Mouse (Mus musculus) hindbrain, embryonic 13.5 days (tissue): ENCODE data around the gene Duox1. TPM values are rescaled to one million over a fixed set of nuclear protein-coding genes. Genes with fewer than 3 reads are reported as not detected.

ENCODE experiments used
- ATAC-seq: fragments of 200-750 bp; cut with Nextera tagmentation; 2 replicates; pipeline ENCODE4 v1.8.0; 2017; ENCODE audit warnings: moderate TSS enrichment; ENCODE audit not compliant: low FRiP score
- H3K27ac ChIP-seq: fragments of 300-500 bp; sonication (generic); 2 replicates; pipeline ENCODE4 v1.5.1; 2015; ENCODE audit warnings: inconsistent platforms, mild to moderate bottlenecking, moderate library complexity
- H3K27me3 ChIP-seq: fragments of 300-500 bp; sonication (generic); 2 replicates; pipeline ENCODE4 v1.6.1; 2015; ENCODE audit warnings: mild to moderate bottlenecking, inconsistent platforms
- H3K36me3 ChIP-seq: fragments of 300-500 bp; sonication (generic); 2 replicates; pipeline ENCODE4 v1.6.1; 2015; ENCODE audit warnings: mild to moderate bottlenecking, inconsistent platforms
- H3K4me1 ChIP-seq: fragments of 300-500 bp; sonication (generic); replicated peaks from 2 replicates; pipeline ENCODE4 v1.6.1; 2015; ENCODE audit warnings: inconsistent platforms
- H3K4me2 ChIP-seq: fragments of 300-500 bp; sonication (generic); 2 replicates; pipeline ENCODE4 v1.6.1; 2015; ENCODE audit warnings: inconsistent platforms, mild to moderate bottlenecking, moderate library complexity
- H3K4me3 ChIP-seq: fragments of 300-500 bp; sonication (generic); 2 replicates; pipeline ENCODE4 v1.5.1; 2015; ENCODE audit warnings: mild to moderate bottlenecking, inconsistent platforms
- H3K9ac ChIP-seq: fragments of 300-500 bp; sonication (generic); 2 replicates; pipeline ENCODE4 v1.6.1; 2015; ENCODE audit warnings: mild to moderate bottlenecking, inconsistent platforms
- H3K9me3 ChIP-seq: fragments of 300-500 bp; sonication (generic); 2 replicates; pipeline ENCODE4 v1.6.1; 2016; ENCODE audit warnings: inconsistent platforms
- WGBS: fragments of 180-500 bp; shearing (Covaris S2); methylation state at CpG from one replicate; pipeline ENCODE4 v1.1.7; 2015; 5-methylcytosine and 5-hydroxymethylcytosine counted together
- polyA plus RNA-seq: library from polyadenylated mRNA; unstranded; fragments of >200 nt; fragmentation: Nextera tagmentation; extraction: Ambion mirVana; gene quantifications from 2 replicates; pipeline ENCODE4 v1.2.1, GENCODE M21; 2015

The Duox1 gene
- polyA plus RNA-seq, 1 experiment from 2014 or later = 0.16 TPM

DNA sequence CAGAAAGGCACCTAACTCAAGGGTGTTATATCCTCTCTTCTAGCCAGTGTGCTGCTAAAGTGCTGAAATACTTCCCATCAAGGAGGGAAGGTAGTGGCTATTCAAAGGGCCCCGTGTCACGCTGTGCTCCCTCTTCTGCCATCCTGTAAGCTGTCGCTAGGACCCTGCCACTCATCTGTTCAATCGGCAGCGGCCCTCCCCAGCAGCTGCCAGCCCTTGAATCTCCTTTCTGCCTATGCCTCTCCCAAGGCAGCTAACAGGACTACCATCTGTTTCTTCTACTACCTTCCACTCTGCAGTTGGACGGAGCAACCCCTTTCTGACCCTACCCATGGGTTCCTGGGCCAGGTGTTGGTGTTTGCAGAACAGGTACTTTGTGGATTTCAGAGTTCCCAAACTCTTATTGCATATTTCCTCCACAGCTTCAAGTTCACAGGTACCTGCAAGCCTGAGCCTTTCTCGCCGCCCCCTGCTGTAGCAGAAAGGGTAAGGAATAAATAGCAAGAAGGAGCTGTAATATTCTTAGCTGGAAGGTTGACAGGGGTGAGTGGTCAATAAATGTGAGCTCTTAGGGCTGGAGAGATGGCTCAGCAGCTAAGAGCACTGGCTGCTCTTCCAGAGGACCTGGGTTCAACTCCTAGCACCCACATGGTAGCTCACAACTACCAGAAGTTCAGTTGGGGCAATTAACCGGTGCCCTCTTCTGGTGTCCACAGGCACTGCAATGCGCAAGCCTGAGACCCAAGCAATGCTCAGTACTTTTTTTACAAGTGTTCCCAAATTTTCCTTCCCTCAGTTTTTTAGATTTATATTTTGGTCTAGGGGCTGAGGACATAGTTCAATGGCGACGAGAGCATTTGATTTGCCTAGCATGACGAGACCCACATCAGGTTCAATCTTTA, 47.4 kb downstream of the Duox1 start:
- Histone ChIP-seq H3K4me2 (no peak overlapping the region), H3K4me1 (peaks cover 51% of the 10 kb centered on the region), H3K9me3 (no peaks in the 10 kb centered on the region), H3K4me3 (no peak overlapping the region), H3K36me3 (peaks cover 30% of the 10 kb centered on the region), H3K27me3 (no peaks in the 10 kb centered on the region), H3K27ac (no peak overlapping the region), H3K9ac (no peak overlapping the region)
- 77% methylated on average over 13 of the region's 13 CpGs for WGBS
- no peak for ATAC-seq

DNA sequence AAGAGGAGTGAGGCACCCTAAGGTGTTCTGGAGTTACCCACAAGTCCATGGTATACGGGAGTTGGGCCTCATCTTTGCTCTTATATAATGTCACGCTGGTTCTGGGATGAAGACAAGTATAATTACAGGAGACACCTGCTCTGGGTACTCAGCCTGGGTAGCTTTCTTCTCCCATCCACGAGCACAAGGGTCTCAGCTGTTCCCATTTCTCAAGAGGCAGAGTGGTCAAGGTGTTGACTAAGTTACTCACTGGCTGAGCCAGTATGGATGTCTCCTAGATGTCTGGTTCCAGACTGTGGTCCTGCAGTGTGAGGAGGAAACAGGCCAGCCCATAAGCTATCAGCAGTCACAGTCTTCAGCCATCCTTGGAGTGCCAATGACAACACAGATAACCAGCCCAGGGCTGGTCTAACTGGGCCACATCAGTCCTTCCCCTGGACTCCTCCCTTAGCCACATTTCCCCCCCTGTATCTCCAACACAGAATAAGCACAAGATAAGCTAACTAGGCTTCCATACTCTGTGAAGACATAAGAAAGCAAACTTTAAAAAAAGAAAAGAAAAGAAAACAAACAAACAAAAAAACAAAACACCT, 49.0 kb downstream of the Duox1 start:
- H3K27me3 ChIP-seq = no peaks in the 10 kb centered on the region
- no peak overlapping the region for H3K9ac ChIP-seq
- H3K4me2 ChIP-seq = no peak overlapping the region
- no peak for ATAC-seq
- no peak overlapping the region for H3K4me3 ChIP-seq
- peaks cover 18% of the 10 kb centered on the region for H3K36me3 ChIP-seq
- WGBS = 93% methylated on average over 3 of the region's 3 CpGs
- peaks cover 56% of the 10 kb centered on the region for H3K4me1 ChIP-seq
- no peak overlapping the region for H3K27ac ChIP-seq
- no peaks in the 10 kb centered on the region for H3K9me3 ChIP-seq

DNA sequence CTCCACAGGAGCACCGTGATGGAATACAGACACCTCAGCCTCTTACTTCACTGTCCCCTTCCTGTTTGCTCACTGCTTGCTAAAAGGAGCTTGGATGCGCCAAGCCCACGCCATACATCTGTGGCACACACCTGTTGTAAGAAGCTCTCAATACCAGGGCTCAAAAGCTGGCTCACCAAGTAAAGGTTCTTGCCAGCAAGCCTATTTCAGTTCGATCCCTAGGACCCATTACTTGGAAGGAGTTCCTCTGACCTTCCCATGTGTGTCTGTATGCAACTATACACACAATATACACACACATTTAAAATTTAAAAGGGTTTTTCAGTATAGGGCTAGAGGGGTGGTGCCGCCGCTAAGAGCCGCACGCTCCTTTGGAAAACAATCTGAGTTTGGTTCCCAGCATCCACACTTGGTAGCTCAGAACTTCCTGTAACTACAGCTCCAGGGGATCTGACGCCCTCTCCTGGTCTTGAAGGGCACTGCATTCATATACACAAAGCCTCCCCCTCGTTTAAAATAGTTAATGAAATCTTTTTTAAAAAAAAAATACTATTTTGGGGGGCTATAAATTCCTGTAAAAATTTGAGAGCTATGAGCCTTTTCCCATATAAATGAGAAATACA, 49.9 kb downstream of the Duox1 start:
- Histone ChIP-seq H3K36me3 (peaks cover 14% of the 10 kb centered on the region), H3K4me3 (no peak overlapping the region), H3K27ac (peak overlapping the region; percentile 73; the same call in 1 of the 2 replicates), H3K9me3 (no peaks in the 10 kb centered on the region), H3K4me2 (peak overlapping the region; percentile 79; the same call in 1 of the 2 replicates), H3K9ac (no peak overlapping the region), H3K4me1 (peaks cover 59% of the 10 kb centered on the region), H3K27me3 (peaks cover 4% of the 10 kb centered on the region; the same call in 1 of the 2 replicates)
- ATAC-seq = no peak
- WGBS = 87% methylated on average over 10 of the region's 10 CpGs

DNA sequence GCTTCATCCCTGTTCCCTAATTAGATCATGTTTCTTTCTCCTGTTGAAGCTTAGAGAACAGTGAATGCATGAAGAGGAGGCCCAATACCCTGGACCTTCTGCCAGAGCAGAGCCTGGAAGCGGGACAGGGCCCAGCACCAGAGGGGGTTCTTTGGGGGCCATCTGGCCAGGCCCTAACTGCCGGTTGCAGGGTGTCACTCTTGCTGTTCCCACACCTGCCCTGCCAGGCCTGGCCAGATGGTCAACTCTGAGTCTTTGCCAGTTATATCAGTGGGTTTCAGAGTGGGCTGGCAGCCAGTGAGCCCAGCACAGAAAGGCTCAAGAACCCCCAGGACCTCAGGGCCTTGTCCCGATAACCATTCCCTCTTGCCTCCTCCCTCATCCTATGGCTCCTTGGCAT, 50.6 kb downstream of the Duox1 start:
- Histone ChIP-seq H3K9me3 (no peaks in the 10 kb centered on the region), H3K27me3 (peaks cover 4% of the 10 kb centered on the region; the same call in 1 of the 2 replicates), H3K9ac (peak overlapping the region; percentile 95; the same call in 1 of the 2 replicates), H3K4me3 (peak overlapping the region; percentile 95), H3K4me2 (peak overlapping the region; percentile 79), H3K36me3 (peaks cover 14% of the 10 kb centered on the region), H3K27ac (peak overlapping the region; percentile 73), H3K4me1 (peaks cover 54% of the 10 kb centered on the region)
- WGBS = 34% methylated on average over 3 of the region's 3 CpGs
- ATAC-seq = no peak

DNA sequence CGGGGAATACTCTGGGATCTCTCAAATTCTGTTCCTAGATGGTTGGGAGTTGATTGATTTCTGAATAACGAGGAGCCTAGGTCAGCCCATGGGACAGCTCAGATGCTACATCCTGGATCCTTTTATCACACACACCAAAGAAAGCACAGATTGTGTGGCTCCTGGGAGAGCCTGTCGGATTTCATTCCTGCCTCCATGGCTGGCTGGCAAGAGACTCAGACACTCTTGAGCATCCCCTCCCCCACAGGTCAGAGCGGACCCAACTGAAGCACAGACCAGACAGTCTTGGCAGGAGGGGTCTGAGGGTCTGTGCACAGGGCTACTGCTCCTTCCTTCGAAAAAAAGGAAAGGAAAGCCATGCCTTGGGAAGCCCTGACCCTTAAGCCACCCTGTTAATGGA, 51.2 kb downstream of the Duox1 start:
- peaks cover 50% of the 10 kb centered on the region for H3K4me1 ChIP-seq
- H3K36me3 ChIP-seq = peaks cover 14% of the 10 kb centered on the region
- H3K27ac ChIP-seq = peak overlapping the region; percentile 73
- no peak for ATAC-seq
- H3K27me3 ChIP-seq = peaks cover 4% of the 10 kb centered on the region; the same call in 1 of the 2 replicates
- H3K4me3 ChIP-seq = peak overlapping the region; percentile 95
- peak overlapping the region; percentile 95 for H3K9ac ChIP-seq
- H3K4me2 ChIP-seq = peak overlapping the region; percentile 79
- H3K9me3 ChIP-seq = no peaks in the 10 kb centered on the region
- 23% methylated on average over 5 of the region's 5 CpGs for WGBS

DNA sequence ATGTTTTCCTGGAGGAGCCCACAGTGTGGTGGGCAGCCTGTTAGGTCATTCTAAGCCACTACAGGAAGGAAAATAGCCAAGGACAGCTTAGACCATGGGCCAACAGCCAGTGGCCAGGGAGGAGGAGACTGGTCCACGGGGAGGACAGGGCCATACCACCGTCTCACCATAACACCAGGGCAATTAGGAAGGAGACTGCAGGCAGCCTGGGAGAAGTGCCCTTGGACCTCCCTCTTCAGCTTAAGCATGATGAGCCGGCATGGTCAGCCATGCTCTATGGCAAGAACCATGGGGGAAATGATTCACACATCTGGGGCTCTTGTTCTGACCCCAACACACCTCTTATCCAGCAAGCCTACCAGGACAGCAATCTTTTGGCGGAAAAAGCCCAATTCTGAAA, 51.7 kb downstream of the Duox1 start:
- H3K4me1 ChIP-seq = peaks cover 45% of the 10 kb centered on the region
- H3K9ac ChIP-seq = peak overlapping the region; percentile 95
- H3K27ac ChIP-seq = peak overlapping the region; percentile 73
- no peak for ATAC-seq
- no peaks in the 10 kb centered on the region for H3K9me3 ChIP-seq
- peak overlapping the region; percentile 95 for H3K4me3 ChIP-seq
- peaks cover 7% of the 10 kb centered on the region; the same call in 1 of the 2 replicates for H3K27me3 ChIP-seq
- H3K4me2 ChIP-seq = peak overlapping the region; percentile 79
- H3K36me3 ChIP-seq = peaks cover 14% of the 10 kb centered on the region; the same call in 1 of the 2 replicates
- 31% methylated on average over 4 of the region's 4 CpGs for WGBS

DNA sequence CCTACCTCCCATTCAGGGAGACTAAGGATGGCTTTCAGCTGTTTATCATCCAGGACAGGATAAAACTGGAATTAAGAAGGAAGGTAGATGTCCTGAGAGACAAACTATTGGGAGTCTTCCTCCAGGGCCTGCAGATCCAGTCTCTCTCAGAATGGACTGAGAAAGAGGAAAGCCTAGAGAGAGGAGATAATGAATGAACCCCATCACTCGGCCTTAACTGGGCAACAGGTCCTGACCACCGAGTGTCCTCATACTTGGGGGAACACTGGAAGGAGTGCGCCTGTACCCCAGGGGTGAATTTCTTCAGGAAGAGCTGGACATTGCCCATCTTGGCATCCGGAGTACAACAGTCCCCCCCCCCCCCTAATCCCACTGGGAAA, 52.2 kb downstream of the Duox1 start:
- H3K9me3 ChIP-seq = no peaks in the 10 kb centered on the region
- peaks cover 8% of the 10 kb centered on the region; the same call in 1 of the 2 replicates for H3K27me3 ChIP-seq
- H3K36me3 ChIP-seq = peaks cover 13% of the 10 kb centered on the region; the same call in 1 of the 2 replicates
- peak overlapping the region; percentile 82 for H3K27ac ChIP-seq
- peak overlapping the region; percentile 79 for H3K4me2 ChIP-seq
- 3% methylated on average over 4 of the region's 4 CpGs for WGBS
- H3K4me1 ChIP-seq = peaks cover 40% of the 10 kb centered on the region
- H3K4me3 ChIP-seq = peak overlapping the region; percentile 95
- ATAC-seq = no peak
- peak overlapping the region; percentile 95 for H3K9ac ChIP-seq

DNA sequence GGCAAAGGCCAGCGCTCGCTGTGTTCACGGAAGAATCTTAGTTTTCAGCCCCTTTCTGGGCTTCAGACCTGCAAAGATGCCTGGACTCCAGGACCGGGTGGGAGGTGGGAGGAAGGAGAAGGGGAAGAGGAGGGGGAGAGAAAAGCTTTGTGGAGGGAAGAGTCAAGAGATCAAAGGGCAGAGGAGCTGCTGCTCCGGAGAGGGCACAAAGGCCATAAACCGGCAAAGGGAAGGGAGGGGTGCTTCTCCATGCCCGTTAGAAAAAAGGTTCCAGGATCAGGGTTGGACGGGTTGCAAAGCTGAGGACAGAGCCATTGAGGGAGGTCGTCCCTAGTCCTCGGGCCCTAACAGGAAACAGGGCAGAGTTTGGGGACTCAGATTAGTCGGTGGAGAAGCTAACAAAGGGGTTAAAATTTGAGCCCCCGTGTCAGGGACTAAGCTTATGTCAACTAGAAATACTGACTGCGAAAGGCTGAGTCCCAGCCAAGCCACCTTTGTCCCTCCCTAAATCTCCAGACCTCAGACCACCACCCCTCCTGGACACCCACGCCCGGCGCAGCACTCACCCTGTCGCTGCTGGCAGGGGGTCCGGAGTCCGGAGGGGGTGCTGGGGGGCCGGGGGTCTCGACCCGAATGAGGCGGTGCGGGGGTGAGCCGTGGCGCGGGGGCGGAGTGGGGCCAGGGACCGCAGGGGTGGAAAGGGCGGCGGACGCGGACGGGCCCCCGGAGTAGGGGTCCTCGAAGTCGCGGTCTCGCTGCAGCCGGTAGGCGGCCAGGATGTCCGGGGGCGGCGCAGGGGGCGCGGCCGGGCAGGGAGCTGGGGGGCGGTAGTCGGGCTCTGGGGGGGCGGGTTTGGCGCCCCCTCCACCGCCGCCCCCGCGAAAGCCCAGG, 52.9 kb downstream of the Duox1 start:
- WGBS = 1% methylated on average over 43 of the region's 55 CpGs
- Histone ChIP-seq H3K4me1 (peaks cover 37% of the 10 kb centered on the region), H3K9me3 (no peaks in the 10 kb centered on the region), H3K9ac (peak overlapping the region; percentile 95), H3K36me3 (peaks cover 7% of the 10 kb centered on the region; the same call in 1 of the 2 replicates), H3K4me2 (peak overlapping the region; percentile 79), H3K27ac (peak overlapping the region; percentile 82), H3K4me3 (peak overlapping the region; percentile 95), H3K27me3 (peaks cover 8% of the 10 kb centered on the region; the same call in 1 of the 2 replicates)
- peak; percentile 52 for ATAC-seq

DNA sequence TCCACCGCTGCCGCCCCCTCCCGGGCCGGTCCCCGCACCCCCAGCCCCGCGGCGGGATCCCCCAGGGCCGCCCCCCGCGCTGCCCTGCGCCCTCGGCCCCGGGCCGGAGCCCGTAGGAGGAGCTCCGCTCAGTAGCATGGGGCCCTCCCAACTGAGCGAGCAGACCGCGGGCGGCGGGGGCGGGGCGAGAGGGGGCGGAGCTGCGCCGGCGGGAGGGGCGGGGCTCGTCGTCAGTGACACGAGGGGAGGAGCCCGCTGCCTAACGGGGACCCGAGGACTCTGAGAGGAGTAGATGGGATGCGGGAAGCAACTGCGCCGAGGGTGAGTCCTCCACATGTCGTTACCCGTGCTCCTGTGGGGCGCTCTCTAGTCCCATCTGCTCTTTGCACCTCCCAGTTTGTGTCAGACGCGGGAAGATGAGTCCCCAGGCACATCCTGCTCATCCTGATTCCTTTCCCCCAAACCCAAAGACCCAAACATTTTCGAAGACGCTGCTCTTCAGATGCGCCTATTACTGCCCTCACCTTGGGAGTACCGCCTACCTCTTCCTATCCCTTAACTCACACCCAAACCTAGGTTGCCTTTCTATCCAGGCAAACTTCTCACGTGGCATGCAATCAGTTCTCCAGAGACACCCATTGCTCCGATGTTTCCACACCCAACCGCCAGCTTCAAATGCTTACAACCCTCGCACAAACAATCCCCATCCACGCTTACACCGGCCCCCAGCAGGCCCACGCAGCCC, 53.7 kb downstream of the Duox1 start, which contains the start of gene Shf:
Gene Shf (minus strand): TSS at position 168 of the 745 bp plus-strand sequence.
- no peaks in the 10 kb centered on the region for H3K9me3 ChIP-seq
- peak within 1 kb of the TSS; percentile 95 for H3K9ac ChIP-seq
- H3K27ac ChIP-seq = peak within 1 kb of the TSS; percentile 82
- ATAC-seq = peak; percentile 92
- peak within 1 kb of the TSS; percentile 79 for H3K4me2 ChIP-seq
- H3K27me3 ChIP-seq = peaks cover 8% of the 10 kb centered on the region; the same call in 1 of the 2 replicates
- peaks cover 37% of the 10 kb centered on the region for H3K4me1 ChIP-seq
- H3K4me3 ChIP-seq = peak within 1 kb of the TSS; percentile 95
- H3K36me3 ChIP-seq = no peaks in the 10 kb centered on the region; the same call in 1 of the 2 replicates
- under 1% methylated on average over 38 of the region's 54 CpGs for WGBS

DNA sequence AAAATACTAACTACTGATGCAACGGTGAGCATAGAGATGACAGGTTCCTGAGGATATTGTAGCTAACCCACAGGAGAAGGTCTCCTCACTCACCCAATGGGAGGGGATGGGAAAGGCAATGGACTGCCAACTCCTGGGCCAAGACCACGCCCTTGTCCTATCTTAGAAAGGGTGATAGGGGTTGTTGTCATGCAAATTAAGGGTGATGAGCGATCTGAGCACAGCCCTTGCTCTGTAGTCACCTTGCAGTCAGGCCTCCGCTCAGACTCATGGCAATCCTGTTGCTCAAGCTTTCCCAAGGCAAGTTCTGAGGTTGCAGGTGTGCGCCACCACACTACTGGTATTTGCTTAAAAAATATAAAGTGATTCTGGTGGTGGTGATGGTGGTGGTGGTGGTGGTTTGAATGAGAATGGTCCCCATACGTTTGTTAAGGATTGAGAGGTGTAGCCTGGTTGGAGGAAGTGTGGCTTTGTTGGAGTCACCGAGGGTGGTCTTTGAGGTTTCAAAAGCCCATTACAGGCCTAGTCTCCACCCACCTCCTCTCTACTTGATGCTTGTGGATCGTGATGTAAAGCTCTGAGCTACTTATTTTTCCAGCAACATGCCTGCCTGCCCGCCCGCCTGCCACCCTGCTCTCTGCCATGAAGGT, 54.8 kb downstream of the Duox1 start:
- H3K9me3 ChIP-seq = no peaks in the 10 kb centered on the region
- H3K4me2 ChIP-seq = no peak overlapping the region
- H3K27ac ChIP-seq = no peak overlapping the region
- no peak for ATAC-seq
- WGBS = 22% methylated on average over 10 of the region's 10 CpGs
- H3K36me3 ChIP-seq = no peaks in the 10 kb centered on the region
- H3K9ac ChIP-seq = no peak overlapping the region
- peaks cover 38% of the 10 kb centered on the region for H3K4me1 ChIP-seq
- no peak overlapping the region for H3K4me3 ChIP-seq
- peaks cover 8% of the 10 kb centered on the region; the same call in 1 of the 2 replicates for H3K27me3 ChIP-seq
